9 mouse cellular contexts compared by ENCODE assay signal in genomic region chr6:121300504-121300903, GRCm38 (mm10). TPM values are rescaled to one million over a fixed set of nuclear protein-coding genes. Genes with fewer than 3 reads are reported as not detected.
DNase-seq lines count a peak whose midpoint lies in the region; ATAC-seq and TF ChIP-seq lines count a peak whose summit lies in the region.
"Had no signal": no experiment of that assay in that cellular context is flagged by ENCODE, and none has a peak within 500 bp of the region (broad histone marks: within the 10 kb centered on the region; RNA-seq: fewer than 3 reads in every experiment).

No protein-coding gene starts in this region.

- no peaks in the 10 kb centered on the region for H3K9me3 ChIP-seq in heart, postnatal 0 days (replicated peaks; ENCODE audit: control insufficient read depth, low read length)
- no peaks in the 10 kb centered on the region for H3K9me3 ChIP-seq in embryonic facial prominence, embryonic 14.5 days (ENCODE audit: control insufficient read depth, low read length)
- H3K9me3 ChIP-seq in kidney, embryonic 15.5 days (replicated peaks) = no peaks in the 10 kb centered on the region
- H3K9me3 ChIP-seq in liver, embryonic 14.5 days (ENCODE audit: control insufficient read depth, low read length) = no peaks in the 10 kb centered on the region

- 0 out of 2 replicates have a peak overlapping the region, but pooled peaks have one; percentile 39 for H3K27ac ChIP-seq in heart, postnatal 0 days (ENCODE audit: low read depth)
- H3K27ac ChIP-seq in embryonic facial prominence, embryonic 14.5 days (replicated peaks; ENCODE audit: low read depth, low read length) = no peak overlapping the region
- peak overlapping the region; percentile 83 for H3K27ac ChIP-seq in kidney, embryonic 15.5 days
- no peak overlapping the region for H3K27ac ChIP-seq in liver, embryonic 14.5 days

- 47% methylated on average over 9 of the region's 9 CpGs for WGBS in heart, postnatal 0 days
- WGBS in embryonic facial prominence, embryonic 14.5 days = 48% methylated on average over 9 of the region's 9 CpGs
- 30% methylated on average over 9 of the region's 9 CpGs for WGBS in kidney, embryonic 15.5 days
- WGBS in liver, embryonic 14.5 days (ENCODE audit: insufficient replicate concordance) = 44% methylated on average over 9 of the region's 9 CpGs

- no peak overlapping the region; the same call in 1 of the 2 replicates for H3K9ac ChIP-seq in heart, postnatal 0 days (replicated peaks; ENCODE audit: low read depth, low read length)
- no peak overlapping the region for H3K9ac ChIP-seq in embryonic facial prominence, embryonic 14.5 days (ENCODE audit: low read depth, low read length)
- H3K9ac ChIP-seq in kidney, embryonic 15.5 days = no peak overlapping the region
- no peak overlapping the region for H3K9ac ChIP-seq in liver, embryonic 14.5 days (replicated peaks)

- peak overlapping the region; percentile 51 for H3K4me2 ChIP-seq in heart, postnatal 0 days (ENCODE audit: low read depth, low read length)
- peak overlapping the region; percentile 44 for H3K4me2 ChIP-seq in embryonic facial prominence, embryonic 14.5 days (ENCODE audit: low read depth, low read length)
- peak overlapping the region; percentile 54 for H3K4me2 ChIP-seq in kidney, embryonic 15.5 days
- peak overlapping the region; percentile 42 for H3K4me2 ChIP-seq in liver, embryonic 14.5 days (ENCODE audit: low read depth)

- H3K4me1 ChIP-seq in heart, postnatal 0 days (ENCODE audit: control insufficient read depth, insufficient read depth) = peaks cover 11% of the 10 kb centered on the region
- H3K4me1 ChIP-seq in embryonic facial prominence, embryonic 14.5 days (ENCODE audit: control insufficient read depth, insufficient read depth, low read length) = peaks cover 5% of the 10 kb centered on the region
- H3K4me1 ChIP-seq in kidney, embryonic 15.5 days = peaks cover 41% of the 10 kb centered on the region
- H3K4me1 ChIP-seq in liver, embryonic 14.5 days (replicated peaks; ENCODE audit: control insufficient read depth in 2 of 2, insufficient read depth in 2 of 2, low read length in 1 of 2) = peaks cover 0 to 3% of the 10 kb centered on the region in 2 experiments; a peak in 2 of 4 replicates

- TF ChIP-seq CTCF in heart, postnatal 0 days (IDR thresholded peaks at IDR 0.05; ENCODE audit: low read depth) = no peak
- TF ChIP-seq CTCF in liver, embryonic 14.5 days (IDR thresholded peaks at IDR 0.05; ENCODE audit: low read depth) = no peak

- DNase-seq in heart, postnatal 0 days (ENCODE audit: low spot score) = no peak
- DNase-seq in heart, postnatal 25 days (ENCODE audit: low spot score) = no peak
- no peak for DNase-seq in embryonic facial prominence, embryonic 14.5 days (ENCODE audit: low spot score)
- no peak for DNase-seq in liver, embryonic 14.5 days (ENCODE audit: low read depth in 3 of 3, low spot score in 3 of 3)
- DNase-seq in gastrocnemius, postnatal 25 days = no peak
- DNase-seq in right cerebral cortex, postnatal 14 days = no peak
- DNase-seq: cerebellum, adult 11 months; right cerebral cortex, postnatal 25 days had no signal

- no peak for ATAC-seq in heart, postnatal 0 days (ENCODE audit: insufficient read depth, low read depth)
- ATAC-seq in embryonic facial prominence, embryonic 14.5 days (ENCODE audit: low read depth) = no peak
- ATAC-seq in kidney, embryonic 15.5 days (replicated peaks; ENCODE audit: low FRiP score) = peak; percentile 74
- peak; percentile 61; the same call in 1 of the 2 replicates for ATAC-seq in liver, embryonic 14.5 days (ENCODE audit: insufficient read depth)

- no peaks in the 10 kb centered on the region for H3K36me3 ChIP-seq in heart, postnatal 0 days (replicated peaks; ENCODE audit: control insufficient read depth, insufficient read depth, low read length)
- H3K36me3 ChIP-seq in embryonic facial prominence, embryonic 14.5 days (ENCODE audit: control insufficient read depth, insufficient read depth, low read length) = no peaks in the 10 kb centered on the region
- no peaks in the 10 kb centered on the region for H3K36me3 ChIP-seq in kidney, embryonic 15.5 days
- no peaks in the 10 kb centered on the region for H3K36me3 ChIP-seq in liver, embryonic 14.5 days (replicated peaks; ENCODE audit: control insufficient read depth, insufficient read depth, low read depth)

- H3K4me3 ChIP-seq in heart, postnatal 0 days (ENCODE audit: low read depth, low read length) = 0 out of 2 replicates have a peak overlapping the region, but pooled peaks have one; percentile 20
- H3K4me3 ChIP-seq in embryonic facial prominence, embryonic 14.5 days (ENCODE audit: low read depth, low read length) = no peak overlapping the region
- H3K4me3 ChIP-seq in kidney, embryonic 15.5 days (replicated peaks) = peak overlapping the region; percentile 27
- H3K4me3 ChIP-seq in liver, embryonic 14.5 days (ENCODE audit: insufficient read depth in 1 of 2, low read depth in 2 of 2, low read length in 2 of 2) = peak overlapping the region; percentile 29 to 41

- intact Hi-C loops in heart, postnatal 25 days (cut with DNase I) = no loop called here

- H3K27me3 ChIP-seq in heart, postnatal 0 days (ENCODE audit: control insufficient read depth, insufficient read depth, low read length) = no peaks in the 10 kb centered on the region
- H3K27me3 ChIP-seq in embryonic facial prominence, embryonic 14.5 days (replicated peaks; ENCODE audit: control insufficient read depth, insufficient read depth, low read length) = no peaks in the 10 kb centered on the region
- H3K27me3 ChIP-seq in kidney, embryonic 15.5 days = no peaks in the 10 kb centered on the region
- no peaks in the 10 kb centered on the region for H3K27me3 ChIP-seq in liver, embryonic 14.5 days (ENCODE audit: control insufficient read depth, insufficient read depth, low read length)

- no peak for TF ChIP-seq EP300 in heart, postnatal 0 days (IDR thresholded peaks at IDR 0.05; ENCODE audit: low read depth)
- no peak for TF ChIP-seq EP300 in liver, embryonic 14.5 days (IDR thresholded peaks at IDR 0.05; ENCODE audit: low read depth)

RNA-seq across cellular contexts. Expression of gene Slc6a13, which starts 0.5 kb away (rescaled TPM):
- total RNA-seq in heart, postnatal 0 days (2014; rRNA removed; ENCODE audit: low replicate concordance) = 3.8 and 7.3 TPM in 2 replicates
- 7.8 TPM in 2 replicates for polyA plus RNA-seq in heart, postnatal 0 days (2015; fragmentation: Nextera tagmentation; extraction: Ambion mirVana)
- total RNA-seq in heart, postnatal 25 days (2021) = under 1 TPM; 0.21 to 0.28 TPM
- polyA plus RNA-seq in embryonic facial prominence, embryonic 14.5 days (2014; fragmentation: Nextera tagmentation; extraction: Ambion mirVana) = 10.6 and 11.5 TPM in 2 replicates
- 21.6 and 22.2 TPM in 2 replicates for polyA plus RNA-seq in kidney, embryonic 15.5 days (2015; fragmentation: Nextera tagmentation; extraction: Ambion mirVana)
- 14.9 and 17.2 TPM in 2 replicates for polyA plus RNA-seq in liver, embryonic 14.5 days (2012; rRNA removed)
- polyA plus RNA-seq in liver, embryonic 14.5 days (2014; fragmentation: Nextera tagmentation; extraction: Ambion mirVana) = 19.3 and 21.7 TPM in 2 replicates
- under 1 TPM; 0.79 to 0.86 TPM for total RNA-seq in gastrocnemius, postnatal 25 days (2021)

RNA-seq across cellular contexts. Expression of gene Slc6a12, which starts 42.4 kb away (rescaled TPM):
- not detected in 2 replicates for total RNA-seq in heart, postnatal 0 days (2014; rRNA removed; ENCODE audit: low replicate concordance)
- polyA plus RNA-seq in heart, postnatal 0 days (2015; fragmentation: Nextera tagmentation; extraction: Ambion mirVana) = 0.22 TPM in 1 of 2 replicates, not detected in the other
- total RNA-seq in heart, postnatal 25 days (2021) = under 1 TPM in 1 of 2 experiments, not detected in 1; 0.22 TPM
- 0.78 and 1.4 TPM in 2 replicates for polyA plus RNA-seq in embryonic facial prominence, embryonic 14.5 days (2014; fragmentation: Nextera tagmentation; extraction: Ambion mirVana)
- 0.44 and 0.51 TPM in 2 replicates for polyA plus RNA-seq in kidney, embryonic 15.5 days (2015; fragmentation: Nextera tagmentation; extraction: Ambion mirVana)
- polyA plus RNA-seq in liver, embryonic 14.5 days (2012; rRNA removed) = 1.3 and 2.1 TPM in 2 replicates
- polyA plus RNA-seq in liver, embryonic 14.5 days (2014; fragmentation: Nextera tagmentation; extraction: Ambion mirVana) = 2.0 and 2.1 TPM in 2 replicates
- total RNA-seq in gastrocnemius, postnatal 25 days (2021) = under 1 TPM in 1 of 2 experiments, not detected in 1; 0.32 TPM

RNA-seq across cellular contexts. Expression of gene Usp18, which starts 54.8 kb away (rescaled TPM):
- total RNA-seq in heart, postnatal 0 days (2014; rRNA removed; ENCODE audit: low replicate concordance) = 8.3 and 13.3 TPM in 2 replicates
- polyA plus RNA-seq in heart, postnatal 0 days (2015; fragmentation: Nextera tagmentation; extraction: Ambion mirVana) = 4.0 and 5.2 TPM in 2 replicates
- 1 to 10 TPM; 1.1 to 1.5 TPM for total RNA-seq in heart, postnatal 25 days (2021)
- 2.2 and 2.7 TPM in 2 replicates for polyA plus RNA-seq in embryonic facial prominence, embryonic 14.5 days (2014; fragmentation: Nextera tagmentation; extraction: Ambion mirVana)
- 2.1 and 3.2 TPM in 2 replicates for polyA plus RNA-seq in kidney, embryonic 15.5 days (2015; fragmentation: Nextera tagmentation; extraction: Ambion mirVana)
- polyA plus RNA-seq in liver, embryonic 14.5 days (2012; rRNA removed) = 2.6 and 2.9 TPM in 2 replicates
- 5.4 and 6.0 TPM in 2 replicates for polyA plus RNA-seq in liver, embryonic 14.5 days (2014; fragmentation: Nextera tagmentation; extraction: Ambion mirVana)
- under 1 TPM; 0.64 to 0.70 TPM for total RNA-seq in gastrocnemius, postnatal 25 days (2021)

Comparison
In these comparisons a context has a peak if more than half of its experiments do, and no peak if none do; other contexts are left out.
1. ATAC-seq: peak in kidney, embryonic 15.5 days (single experiment) and liver, embryonic 14.5 days (single experiment); none in heart, postnatal 0 days (single experiment) and embryonic facial prominence, embryonic 14.5 days (single experiment).
2. H3K27ac ChIP-seq: peak in heart, postnatal 0 days (single experiment) and kidney, embryonic 15.5 days (single experiment); none in embryonic facial prominence, embryonic 14.5 days (single experiment) and liver, embryonic 14.5 days (single experiment).
3. Peak in every context shown above with its lines, with median percentiles within 50 percentile points of each other: H3K4me2 ChIP-seq.